Mouse (Mus musculus): ENCODE measurements around the gene Rbm47. TPM values are rescaled to one million over a fixed set of nuclear protein-coding genes. Genes with fewer than 3 reads are reported as not detected.

The Rbm47 gene
- polyA plus RNA-seq (2015; fragmentation: Nextera tagmentation; extraction: Ambion mirVana) = 2.6 and 3.9 TPM in 2 replicates

DNA sequence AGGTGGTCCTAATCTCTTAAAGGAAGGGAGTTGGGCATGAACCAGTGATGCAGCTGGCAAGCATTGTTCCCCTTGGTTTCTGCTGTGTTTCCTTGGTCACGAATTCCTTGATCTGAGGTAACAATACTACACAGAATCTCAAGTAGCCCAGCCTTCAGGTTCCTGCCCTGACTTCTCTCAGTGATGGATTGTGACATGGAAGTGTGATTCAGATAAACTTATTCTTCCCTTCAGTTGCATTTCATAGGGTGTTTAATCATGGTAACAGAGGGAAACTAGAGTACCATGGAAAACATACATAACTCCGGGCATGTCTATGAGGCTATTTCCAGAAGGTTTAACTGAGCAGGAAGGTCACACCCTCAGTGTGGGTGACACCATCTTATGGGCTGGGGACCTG, at the start of gene Rbm47:
TSS of gene Rbm47 (minus strand) at position 101 of the 400 bp plus-strand sequence.
- Histone ChIP-seq H3K4me1 (peaks cover 10% of the 10 kb centered on the region; the same call in 1 of the 2 replicates), H3K9me3 (replicated peaks) (no peaks in the 10 kb centered on the region), H3K27me3 (no peaks in the 10 kb centered on the region), H3K9ac (no peak within 1 kb of the TSS), H3K27ac (peak within 1 kb of the TSS; percentile 25; the same call in 1 of the 2 replicates), H3K36me3 (ENCODE audit: poor library complexity, severe bottlenecking) (no peaks in the 10 kb centered on the region), H3K4me3 (no peak within 1 kb of the TSS), H3K4me2 (no peak within 1 kb of the TSS)
- ATAC-seq = no peak
- 90% methylated on average over 2 of the region's 2 CpGs for WGBS

DNA sequence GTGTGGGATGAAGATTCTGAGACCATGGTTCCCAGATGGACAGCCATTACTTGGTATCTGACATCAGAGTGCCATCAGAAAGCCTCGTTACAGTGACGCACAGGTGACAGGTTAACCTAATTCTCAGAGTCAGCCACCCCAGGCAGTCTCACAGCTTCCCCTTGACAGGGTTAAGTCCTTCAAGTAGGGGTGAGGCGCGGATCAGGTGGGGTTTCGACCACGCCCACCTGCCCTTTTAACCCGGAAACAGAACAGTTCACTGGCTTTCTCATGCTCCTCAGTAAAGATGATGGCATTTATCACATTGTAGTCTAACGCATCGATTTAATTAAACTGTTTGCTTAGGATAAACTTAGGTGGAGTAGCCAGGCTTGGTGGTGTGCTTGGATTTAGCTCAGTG, 47.7 kb upstream of the Rbm47 start:
- H3K27me3 ChIP-seq = no peaks in the 10 kb centered on the region
- ATAC-seq = no peak
- no peak overlapping the region for H3K9ac ChIP-seq
- H3K4me3 ChIP-seq = no peak overlapping the region
- no peak overlapping the region for H3K27ac ChIP-seq
- H3K4me1 ChIP-seq = peaks cover 15% of the 10 kb centered on the region
- WGBS = 85% methylated on average over 9 of the region's 9 CpGs
- H3K4me2 ChIP-seq = no peak overlapping the region
- no peaks in the 10 kb centered on the region for H3K9me3 ChIP-seq (replicated peaks)
- no peaks in the 10 kb centered on the region for H3K36me3 ChIP-seq (ENCODE audit: poor library complexity, severe bottlenecking)

DNA sequence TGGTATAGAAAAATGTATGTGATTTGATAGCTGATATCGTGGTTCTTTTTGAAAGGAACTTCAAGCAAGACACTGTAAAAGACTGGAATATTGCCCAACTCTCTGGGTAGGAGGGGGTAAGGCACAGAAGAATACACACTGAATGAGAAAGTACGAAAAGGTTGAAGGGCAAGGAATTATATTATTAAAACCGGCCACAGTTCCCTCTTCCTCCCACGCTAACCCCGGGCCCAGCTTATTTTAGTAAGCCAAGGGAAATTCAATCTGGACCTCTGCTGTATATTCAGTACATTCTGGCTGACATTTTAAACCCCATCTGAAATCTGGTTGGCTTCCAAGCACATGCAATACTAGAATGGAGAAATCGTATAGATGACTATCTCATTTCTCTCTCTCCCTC, 46.8 kb upstream of the Rbm47 start:
- H3K4me2 ChIP-seq = no peak overlapping the region
- peaks cover 15% of the 10 kb centered on the region for H3K4me1 ChIP-seq
- no peaks in the 10 kb centered on the region for H3K27me3 ChIP-seq
- no peaks in the 10 kb centered on the region for H3K36me3 ChIP-seq (ENCODE audit: poor library complexity, severe bottlenecking)
- no peak overlapping the region for H3K4me3 ChIP-seq
- 71% methylated on average over 6 of the region's 6 CpGs for WGBS
- no peaks in the 10 kb centered on the region for H3K9me3 ChIP-seq (replicated peaks)
- no peak for ATAC-seq
- no peak overlapping the region for H3K9ac ChIP-seq
- no peak overlapping the region for H3K27ac ChIP-seq

DNA sequence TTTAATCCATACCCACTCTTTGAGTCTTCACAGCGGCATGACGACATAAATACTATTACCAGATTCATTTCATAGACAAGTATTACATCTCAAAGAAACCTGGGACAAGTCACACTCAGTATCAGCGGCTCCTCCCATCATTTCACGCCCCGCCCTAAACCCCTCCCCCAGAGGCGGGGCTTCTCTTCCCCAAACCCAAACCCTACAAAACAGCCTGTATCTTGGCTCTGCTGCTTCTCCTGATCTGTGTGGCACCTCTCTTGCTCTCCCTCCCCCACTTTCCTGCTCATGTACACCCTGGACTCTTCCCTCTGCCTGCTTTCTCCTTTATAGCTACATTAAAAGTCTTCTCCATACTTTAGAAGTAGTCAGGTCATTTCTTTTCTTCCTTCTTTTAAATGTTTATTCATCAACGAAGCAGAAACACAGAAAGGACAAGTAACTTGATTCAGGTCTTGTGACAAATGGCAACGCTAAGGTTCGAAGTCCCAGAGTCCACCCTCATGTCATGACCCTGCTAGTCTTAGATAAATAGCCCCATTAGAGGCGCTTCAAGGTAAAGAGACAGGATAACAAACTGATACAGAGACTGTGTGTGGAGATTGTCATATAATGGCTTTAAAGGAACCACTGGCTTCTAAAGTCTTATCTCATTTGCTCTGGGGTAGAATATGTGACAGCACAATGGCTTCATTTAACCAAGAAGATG, 42.8 kb upstream of the Rbm47 start:
- WGBS = 79% methylated on average over 10 of the region's 10 CpGs
- H3K4me1 ChIP-seq = peaks cover 15% of the 10 kb centered on the region
- no peak overlapping the region for H3K4me3 ChIP-seq
- ATAC-seq = no peak
- no peaks in the 10 kb centered on the region for H3K36me3 ChIP-seq (ENCODE audit: poor library complexity, severe bottlenecking)
- H3K4me2 ChIP-seq = no peak overlapping the region
- no peaks in the 10 kb centered on the region for H3K27me3 ChIP-seq
- no peak overlapping the region for H3K27ac ChIP-seq
- H3K9ac ChIP-seq = no peak overlapping the region
- no peaks in the 10 kb centered on the region for H3K9me3 ChIP-seq (replicated peaks)

DNA sequence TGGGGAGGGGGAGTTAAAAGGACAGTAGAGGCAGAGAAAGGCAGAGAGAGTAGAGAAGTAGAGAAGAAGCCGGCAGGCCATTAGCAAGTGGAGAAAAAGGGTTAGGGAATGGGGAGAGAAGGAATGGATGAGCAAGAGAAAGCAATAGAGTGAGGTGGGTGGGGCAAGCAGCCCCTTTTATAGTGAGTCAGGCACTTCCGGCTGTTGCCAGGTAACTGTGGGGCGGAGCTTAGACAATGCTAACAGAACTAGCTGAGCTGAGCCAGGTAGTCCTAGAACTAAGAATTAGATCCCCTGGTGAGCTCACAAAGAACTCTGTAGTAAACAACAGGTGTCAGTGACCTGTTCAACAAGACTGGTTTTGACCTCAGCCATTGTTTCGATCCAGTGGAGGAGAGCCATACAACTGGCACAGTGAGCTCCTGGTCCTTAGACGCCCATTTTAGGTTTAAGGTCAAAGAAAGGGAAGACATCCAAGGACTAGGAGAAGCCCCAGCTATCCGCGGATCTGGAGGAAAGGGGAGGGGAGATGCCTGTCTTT, 41.5 kb upstream of the Rbm47 start:
- no peak overlapping the region for H3K27ac ChIP-seq
- no peaks in the 10 kb centered on the region for H3K27me3 ChIP-seq
- 52% methylated on average over 7 of the region's 7 CpGs for WGBS
- no peak overlapping the region for H3K4me2 ChIP-seq
- peaks cover 12% of the 10 kb centered on the region for H3K4me1 ChIP-seq
- ATAC-seq = no peak
- no peaks in the 10 kb centered on the region for H3K36me3 ChIP-seq (ENCODE audit: poor library complexity, severe bottlenecking)
- no peak overlapping the region for H3K4me3 ChIP-seq
- H3K9ac ChIP-seq = no peak overlapping the region
- no peaks in the 10 kb centered on the region for H3K9me3 ChIP-seq (replicated peaks)

DNA sequence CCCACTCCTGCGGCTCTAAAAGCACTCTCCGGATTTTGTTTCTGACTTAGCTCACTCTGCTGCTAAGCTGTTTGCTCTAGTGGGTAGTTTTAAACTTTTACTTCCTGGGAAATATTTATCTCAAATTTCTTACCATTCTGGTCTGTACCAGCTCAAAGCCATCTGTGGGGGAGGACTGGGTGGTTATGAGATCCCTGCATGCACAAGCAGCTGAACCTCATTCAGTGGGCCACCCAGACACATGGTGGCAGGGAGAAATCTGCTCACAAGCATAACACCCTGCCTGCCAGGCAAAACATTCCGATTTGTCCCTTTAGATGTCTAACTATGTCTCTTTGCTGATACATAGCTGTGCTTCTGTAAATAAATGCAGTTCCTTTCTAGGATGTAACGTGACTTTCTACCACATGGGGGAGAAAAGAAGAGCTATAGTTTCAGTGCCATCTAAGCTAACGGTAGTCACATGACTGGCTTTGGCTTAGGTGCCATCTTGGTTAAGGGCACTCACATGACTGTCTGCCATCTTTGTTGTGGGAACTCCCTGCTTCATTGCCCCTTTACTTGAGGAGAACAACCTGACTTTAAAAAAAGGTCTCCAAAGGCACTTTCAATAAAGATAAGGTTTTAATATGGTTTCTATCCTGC, 36.7 kb upstream of the Rbm47 start:
- 84% methylated on average over 5 of the region's 5 CpGs for WGBS
- H3K27ac ChIP-seq = no peak overlapping the region
- ATAC-seq = no peak
- no peaks in the 10 kb centered on the region for H3K36me3 ChIP-seq (ENCODE audit: poor library complexity, severe bottlenecking)
- H3K4me2 ChIP-seq = no peak overlapping the region
- H3K27me3 ChIP-seq = no peaks in the 10 kb centered on the region
- H3K4me3 ChIP-seq = no peak overlapping the region
- no peaks in the 10 kb centered on the region for H3K9me3 ChIP-seq (replicated peaks)
- no peaks in the 10 kb centered on the region for H3K4me1 ChIP-seq
- no peak overlapping the region for H3K9ac ChIP-seq

DNA sequence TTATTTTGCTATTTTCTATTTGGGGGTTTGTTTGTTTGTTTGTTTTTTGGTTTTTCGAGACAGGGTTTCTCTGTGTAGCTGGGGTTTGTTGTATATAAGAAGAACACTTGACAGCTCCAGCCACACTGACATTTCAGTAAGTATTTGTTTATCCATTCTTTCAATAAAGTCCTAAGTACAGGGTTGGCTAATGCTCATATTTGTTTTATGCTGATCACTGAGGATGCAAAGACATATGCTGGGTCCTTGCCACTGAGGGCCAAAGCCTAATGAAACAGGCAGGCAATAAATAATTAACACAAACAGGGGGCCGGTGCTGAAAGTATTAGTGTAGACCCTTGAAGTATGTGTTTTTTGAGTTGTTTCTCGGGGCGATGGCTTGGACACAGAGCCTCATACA, 32.0 kb upstream of the Rbm47 start:
- WGBS = 88% methylated on average over 4 of the region's 4 CpGs
- no peak overlapping the region for H3K27ac ChIP-seq
- H3K4me3 ChIP-seq = no peak overlapping the region
- no peak overlapping the region for H3K4me2 ChIP-seq
- no peaks in the 10 kb centered on the region for H3K9me3 ChIP-seq (replicated peaks)
- no peak for ATAC-seq
- H3K27me3 ChIP-seq = no peaks in the 10 kb centered on the region
- no peaks in the 10 kb centered on the region for H3K4me1 ChIP-seq
- H3K9ac ChIP-seq = no peak overlapping the region
- no peaks in the 10 kb centered on the region for H3K36me3 ChIP-seq (ENCODE audit: poor library complexity, severe bottlenecking)

DNA sequence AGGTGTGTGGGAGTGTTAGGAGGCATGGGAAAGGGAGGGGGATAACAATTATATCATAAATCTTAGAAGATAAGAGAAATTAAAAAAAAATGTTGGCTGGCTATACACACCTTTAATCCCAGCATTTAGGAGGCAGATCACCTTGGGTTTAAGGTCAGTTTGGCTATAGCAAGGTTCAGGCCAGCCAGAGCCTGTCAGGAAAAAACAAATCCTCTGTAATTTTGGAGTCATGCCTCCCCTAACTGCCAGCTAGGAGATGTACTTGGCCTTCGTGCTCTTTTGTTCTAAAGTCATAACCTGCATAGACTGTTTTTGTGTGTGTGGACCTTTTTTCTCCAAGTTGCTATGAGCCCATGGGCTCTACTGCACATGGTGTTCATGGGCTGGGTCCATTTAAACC, 30.5 kb upstream of the Rbm47 start:
- Histone ChIP-seq H3K9me3 (replicated peaks) (no peaks in the 10 kb centered on the region), H3K27me3 (no peaks in the 10 kb centered on the region), H3K36me3 (ENCODE audit: poor library complexity, severe bottlenecking) (no peaks in the 10 kb centered on the region), H3K4me3 (no peak overlapping the region), H3K4me2 (no peak overlapping the region), H3K9ac (no peak overlapping the region), H3K27ac (no peak overlapping the region), H3K4me1 (no peaks in the 10 kb centered on the region)
- WGBS = 84% methylated on average over 1 of the region's 1 CpGs
- ATAC-seq = no peak

DNA sequence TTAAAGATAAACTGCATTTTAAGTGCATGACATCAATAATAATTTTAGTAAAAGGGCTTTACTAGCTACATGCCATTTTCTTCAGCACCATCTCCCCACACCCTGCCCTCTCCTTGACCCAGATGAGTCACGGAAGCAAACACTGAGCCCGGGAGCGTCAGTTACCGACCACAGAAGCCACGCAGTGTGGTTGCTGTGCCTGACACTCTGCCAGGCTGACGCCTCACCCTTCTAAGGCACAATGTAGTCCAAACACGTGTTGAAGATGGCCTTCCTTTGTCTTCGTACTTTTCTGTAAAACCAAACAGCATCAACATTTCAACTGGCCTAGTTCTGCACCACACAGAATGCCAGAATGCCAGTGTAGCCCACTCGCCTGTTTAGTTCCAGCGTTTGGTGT, 27.1 kb upstream of the Rbm47 start:
- 77% methylated on average over 10 of the region's 10 CpGs for WGBS

DNA sequence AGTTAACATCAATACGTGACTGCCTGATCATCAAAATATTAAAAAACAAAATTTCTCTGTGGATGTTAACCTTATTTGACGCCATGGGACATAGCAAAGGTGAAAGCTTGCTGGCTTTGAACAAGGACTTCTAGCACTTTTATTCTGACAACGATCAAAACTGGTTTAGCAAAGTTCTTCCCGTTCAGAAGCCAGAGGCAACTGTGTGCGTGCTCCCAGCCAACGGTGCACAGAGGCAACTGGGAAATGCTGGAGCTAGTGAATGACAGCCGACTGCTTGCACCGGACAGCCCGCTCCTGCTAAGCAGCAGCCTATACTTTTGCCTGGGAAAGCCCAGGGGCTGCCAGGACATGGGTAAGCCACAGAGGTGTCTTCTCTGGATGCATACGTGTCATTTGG, 22.4 kb upstream of the Rbm47 start:
- no peak overlapping the region for H3K4me2 ChIP-seq
- no peaks in the 10 kb centered on the region for H3K27me3 ChIP-seq
- H3K27ac ChIP-seq = no peak overlapping the region
- ATAC-seq = no peak
- H3K9ac ChIP-seq = no peak overlapping the region
- H3K4me3 ChIP-seq = no peak overlapping the region
- H3K4me1 ChIP-seq = no peaks in the 10 kb centered on the region
- no peaks in the 10 kb centered on the region for H3K9me3 ChIP-seq (replicated peaks)
- no peaks in the 10 kb centered on the region for H3K36me3 ChIP-seq (ENCODE audit: poor library complexity, severe bottlenecking)
- WGBS = 84% methylated on average over 10 of the region's 10 CpGs

More for the DNA sequence above, 27.1 kb upstream of the Rbm47 start:
- no peak for ATAC-seq
- no peaks in the 10 kb centered on the region for H3K4me1 ChIP-seq
- H3K27me3 ChIP-seq = no peaks in the 10 kb centered on the region
- no peak overlapping the region for H3K27ac ChIP-seq
- no peaks in the 10 kb centered on the region for H3K9me3 ChIP-seq (replicated peaks)
- H3K36me3 ChIP-seq (ENCODE audit: poor library complexity, severe bottlenecking) = no peaks in the 10 kb centered on the region
- H3K9ac ChIP-seq = no peak overlapping the region
- no peak overlapping the region for H3K4me2 ChIP-seq
- H3K4me3 ChIP-seq = no peak overlapping the region

DNA sequence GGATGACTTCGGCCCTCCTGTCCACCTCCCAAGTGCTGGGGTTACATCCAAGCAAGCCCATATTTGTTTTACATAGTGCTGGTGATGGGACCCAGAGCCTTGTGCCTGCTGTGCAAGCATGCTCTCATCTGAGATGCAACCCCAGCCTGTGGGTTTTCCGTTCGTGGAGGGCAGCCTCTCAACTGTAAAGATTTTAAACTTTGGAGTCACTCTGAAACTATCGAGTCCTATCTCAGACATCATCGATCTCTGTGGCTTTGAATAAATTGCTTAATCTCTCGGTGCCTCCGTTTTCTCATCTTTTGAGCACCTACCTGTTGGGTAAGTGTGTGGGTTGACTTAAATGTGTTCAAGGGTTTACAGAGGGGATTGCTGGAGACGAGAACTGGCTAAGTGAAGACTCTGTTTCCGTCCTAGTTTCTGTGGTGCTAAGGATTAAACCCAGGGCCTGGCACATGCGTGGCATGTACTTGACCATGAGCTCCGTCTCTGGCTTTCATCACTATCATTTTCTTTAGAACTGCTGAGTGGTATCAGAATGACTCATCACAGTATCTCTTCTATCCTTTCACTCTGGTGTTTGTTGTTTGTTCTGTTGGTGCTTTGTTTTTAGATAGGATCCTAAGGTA, 20.4 kb upstream of the Rbm47 start:
- Histone ChIP-seq H3K4me1 (no peaks in the 10 kb centered on the region), H3K4me3 (no peak overlapping the region)
- WGBS = 94% methylated on average over 11 of the region's 11 CpGs

DNA sequence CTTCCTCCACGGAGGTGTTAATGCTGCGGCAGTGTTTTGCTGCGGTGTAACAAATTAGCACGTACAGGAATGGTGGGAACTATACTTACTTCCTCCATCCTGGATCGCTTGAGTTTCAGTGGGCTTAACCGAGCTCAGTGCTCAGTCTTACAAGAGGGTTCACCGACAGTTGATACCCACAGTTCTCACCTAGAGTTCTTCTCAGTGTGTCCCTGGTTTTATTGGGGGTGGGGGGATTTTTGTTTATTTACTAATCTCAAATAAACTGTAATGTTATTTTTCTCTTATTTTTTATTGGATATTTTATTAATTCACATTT, 18.2 kb upstream of the Rbm47 start:
- Histone ChIP-seq H3K4me3 (no peak overlapping the region), H3K4me1 (no peaks in the 10 kb centered on the region), H3K27ac (no peak overlapping the region), H3K4me2 (no peak overlapping the region), H3K27me3 (no peaks in the 10 kb centered on the region), H3K36me3 (ENCODE audit: poor library complexity, severe bottlenecking) (no peaks in the 10 kb centered on the region), H3K9ac (no peak overlapping the region), H3K9me3 (replicated peaks) (no peaks in the 10 kb centered on the region)
- ATAC-seq = no peak
- 90% methylated on average over 7 of the region's 7 CpGs for WGBS

More for the DNA sequence above, 20.4 kb upstream of the Rbm47 start:
- H3K36me3 ChIP-seq (ENCODE audit: poor library complexity, severe bottlenecking) = no peaks in the 10 kb centered on the region
- no peaks in the 10 kb centered on the region for H3K27me3 ChIP-seq
- no peak overlapping the region for H3K27ac ChIP-seq
- H3K4me2 ChIP-seq = no peak overlapping the region
- no peak for ATAC-seq
- H3K9me3 ChIP-seq (replicated peaks) = no peaks in the 10 kb centered on the region
- no peak overlapping the region for H3K9ac ChIP-seq

All from forebrain, embryonic 13.5 days (tissue).